Mouse (Mus musculus): ENCODE measurements around the gene Snai3. TPM values are rescaled to one million over a fixed set of nuclear protein-coding genes. Genes with fewer than 3 reads are reported as not detected.

Gene Snai3
- 0.18 and 0.36 TPM in 2 replicates for polyA plus RNA-seq (2016; fragmentation: Nextera tagmentation; extraction: Ambion mirVana)

DNA sequence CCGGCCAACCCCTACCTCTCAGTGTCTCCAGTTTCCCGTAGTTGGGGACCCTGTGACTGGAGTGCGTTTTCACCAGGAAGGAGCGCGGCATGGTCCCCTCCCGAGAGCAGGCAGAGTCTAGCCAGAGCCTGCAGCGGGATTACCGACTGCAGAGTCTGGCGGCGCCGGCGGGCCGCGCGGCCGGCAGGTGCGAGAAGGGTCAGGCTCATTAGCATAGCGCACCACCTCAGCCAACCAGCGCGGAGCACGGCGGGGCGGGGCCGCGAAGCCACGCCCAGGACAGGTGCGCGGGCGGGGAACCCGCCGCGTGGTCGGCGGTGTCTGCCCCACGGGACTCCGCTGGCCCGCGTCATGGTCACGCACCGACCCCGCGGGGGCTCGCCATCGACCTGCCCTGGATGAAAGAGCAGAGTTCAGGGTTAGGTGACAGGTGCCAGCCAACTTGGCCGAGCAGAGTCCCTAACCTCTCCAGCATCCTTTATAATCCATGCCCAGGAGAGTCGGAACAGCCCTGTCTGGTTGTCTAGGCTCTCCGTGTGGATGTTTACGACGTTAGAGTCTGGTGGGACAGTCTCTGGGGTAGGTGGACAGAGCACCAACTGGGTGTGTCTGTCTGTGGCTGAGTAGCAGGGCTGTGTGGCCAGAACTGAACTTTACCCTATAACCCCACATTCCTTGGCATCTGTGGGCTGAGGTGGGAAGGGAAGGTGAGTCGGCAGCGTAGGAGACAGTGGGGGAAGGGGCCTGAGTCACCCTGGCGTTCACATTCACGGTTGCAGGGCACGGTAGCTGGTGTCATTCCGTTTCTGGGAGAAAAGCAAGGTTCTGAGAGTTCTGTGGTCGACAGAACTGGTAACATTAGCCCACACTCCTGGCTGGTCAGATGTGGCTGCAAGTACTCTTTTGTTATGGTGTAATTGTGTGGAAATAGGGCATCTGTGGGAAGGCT is at the start of gene Snai3:
TSS of gene Snai3 (minus strand) at position 210 of the 949 bp plus-strand sequence.
- Histone ChIP-seq H3K27me3 (replicated peaks) (peaks cover 74% of the 10 kb centered on the region), H3K4me2 (peak within 1 kb of the TSS; percentile 66), H3K9ac (peak within 1 kb of the TSS; percentile 12), H3K27ac (no peak within 1 kb of the TSS), H3K4me3 (peak within 1 kb of the TSS; percentile 39), H3K4me1 (peaks cover 53% of the 10 kb centered on the region), H3K9me3 (replicated peaks) (no peaks in the 10 kb centered on the region), H3K36me3 (0 out of 2 replicates have a peak, but pooled peaks cover 3% of the 10 kb centered on the region)
- 5% methylated on average over 53 of the region's 56 CpGs for WGBS (ENCODE audit: insufficient replicate concordance)
- ATAC-seq = peak; percentile 68

DNA sequence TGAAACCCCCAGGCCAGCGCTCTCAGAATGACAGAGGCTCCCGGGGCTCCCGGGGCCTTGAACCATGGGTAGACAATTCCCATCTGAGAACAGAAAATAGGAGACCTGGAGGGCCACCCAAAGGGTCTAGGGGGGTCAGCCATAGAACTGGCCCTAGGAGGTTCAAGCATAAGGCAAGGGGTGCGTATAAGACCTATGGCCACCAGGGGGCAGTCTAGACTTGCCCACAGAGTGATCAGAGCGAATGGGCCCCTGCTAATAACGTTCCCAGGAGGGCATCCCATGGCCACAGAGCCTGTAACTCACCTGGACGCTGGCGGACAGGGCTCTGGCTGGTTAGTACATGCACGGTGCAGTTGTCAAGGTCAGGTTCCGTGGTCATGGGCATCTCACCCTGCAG is 40.3 kb upstream of the Snai3 start:
- peak; percentile 62 for ATAC-seq
- peaks cover 100% of the 10 kb centered on the region for H3K36me3 ChIP-seq
- no peak overlapping the region for H3K4me2 ChIP-seq
- no peaks in the 10 kb centered on the region for H3K27me3 ChIP-seq (replicated peaks)
- no peaks in the 10 kb centered on the region for H3K9me3 ChIP-seq (replicated peaks)
- WGBS (ENCODE audit: insufficient replicate concordance) = 42% methylated on average over 10 of the region's 10 CpGs
- no peak overlapping the region for H3K9ac ChIP-seq
- H3K4me3 ChIP-seq = no peak overlapping the region
- no peaks in the 10 kb centered on the region for H3K4me1 ChIP-seq
- H3K27ac ChIP-seq = no peak overlapping the region

DNA sequence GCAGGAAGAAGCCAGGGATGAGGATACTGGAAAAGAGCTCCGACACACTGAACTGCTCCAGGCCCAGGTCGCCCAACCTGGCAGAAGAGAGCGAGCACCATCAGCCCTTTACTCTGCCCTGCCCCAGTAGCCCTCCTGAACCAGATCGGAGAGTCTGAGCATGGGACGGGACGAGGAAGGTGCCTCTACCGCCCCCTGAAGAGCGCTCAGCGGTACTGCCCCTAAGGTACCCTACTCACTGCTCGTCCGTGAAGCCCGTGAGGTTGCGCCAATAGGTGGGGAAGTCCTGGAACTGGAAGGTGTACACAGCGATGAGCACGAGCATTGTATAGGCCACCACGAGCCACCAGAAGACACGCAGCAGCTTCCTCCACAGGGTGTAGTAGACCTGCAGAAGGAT is 37.4 kb upstream of the Snai3 start:
- H3K36me3 ChIP-seq = peaks cover 100% of the 10 kb centered on the region
- no peak overlapping the region for H3K4me2 ChIP-seq
- H3K4me1 ChIP-seq = no peaks in the 10 kb centered on the region
- H3K4me3 ChIP-seq = no peak overlapping the region
- no peak for ATAC-seq
- H3K9me3 ChIP-seq (replicated peaks) = no peaks in the 10 kb centered on the region
- no peaks in the 10 kb centered on the region for H3K27me3 ChIP-seq (replicated peaks)
- WGBS (ENCODE audit: insufficient replicate concordance) = 78% methylated on average over 17 of the region's 17 CpGs
- no peak overlapping the region for H3K27ac ChIP-seq
- no peak overlapping the region for H3K9ac ChIP-seq

DNA sequence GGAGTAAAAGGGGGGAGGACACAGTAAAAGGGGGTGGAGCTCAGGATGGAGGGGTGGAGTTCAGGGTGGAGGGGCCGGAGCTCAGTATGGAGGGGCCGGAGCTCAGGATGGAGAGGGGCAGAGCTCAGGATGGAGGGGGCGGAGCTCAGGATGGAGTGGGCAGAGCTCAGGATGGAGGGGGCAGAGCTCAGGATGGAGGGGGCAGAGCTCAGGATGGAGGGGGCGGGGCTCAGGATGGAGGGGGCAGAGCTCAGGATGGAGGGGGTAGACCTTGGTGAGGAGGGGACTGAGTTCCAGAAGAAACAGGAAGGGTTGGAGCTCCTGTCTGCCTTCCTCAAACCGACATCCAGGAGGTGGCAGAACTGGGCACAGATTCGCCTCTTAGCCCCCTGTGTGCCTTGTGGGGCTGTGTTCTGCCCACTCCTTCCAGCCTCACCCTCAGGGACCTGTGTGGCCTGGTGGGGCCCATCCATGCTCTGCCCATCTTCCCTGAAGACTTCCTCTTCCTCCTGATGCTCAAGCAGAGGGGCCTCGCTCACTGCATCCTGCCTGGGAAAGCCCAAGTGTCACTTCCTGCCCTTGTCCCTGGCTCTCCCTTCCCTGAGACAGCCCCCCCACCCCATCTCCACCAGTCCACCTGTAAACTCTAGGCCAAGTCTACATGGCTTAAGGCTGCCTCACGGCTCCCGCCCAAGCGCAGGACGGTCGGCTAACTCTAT is 36.6 kb upstream of the Snai3 start:
- Histone ChIP-seq H3K27me3 (replicated peaks) (no peaks in the 10 kb centered on the region), H3K27ac (no peak overlapping the region), H3K4me3 (no peak overlapping the region), H3K9me3 (replicated peaks) (no peaks in the 10 kb centered on the region), H3K4me2 (no peak overlapping the region), H3K4me1 (no peaks in the 10 kb centered on the region), H3K36me3 (peaks cover 100% of the 10 kb centered on the region), H3K9ac (no peak overlapping the region)
- 86% methylated on average over 12 of the region's 12 CpGs for WGBS (ENCODE audit: insufficient replicate concordance)
- ATAC-seq = no peak

DNA sequence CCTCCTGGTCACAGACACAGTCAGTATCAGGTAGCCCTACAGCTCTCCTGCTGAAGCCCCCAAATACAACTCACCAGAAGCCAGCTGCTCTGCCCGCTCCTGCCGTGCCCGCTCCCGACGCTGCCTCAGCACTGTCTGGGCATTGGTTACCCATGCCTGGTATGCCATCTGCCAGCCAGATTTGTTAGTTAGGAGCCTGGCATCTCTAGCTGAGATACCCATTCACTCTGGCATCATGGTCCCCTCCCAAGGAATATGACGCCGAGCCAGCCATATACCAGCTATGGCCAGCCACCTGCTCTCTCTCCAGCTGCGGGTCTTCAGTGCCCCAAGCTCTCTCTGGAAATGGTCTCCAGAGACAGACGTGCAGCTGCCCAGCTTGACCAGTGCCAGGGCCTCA is 27.9 kb upstream of the Snai3 start:
- H3K4me2 ChIP-seq = no peak overlapping the region
- H3K4me1 ChIP-seq = no peaks in the 10 kb centered on the region
- no peaks in the 10 kb centered on the region for H3K27me3 ChIP-seq (replicated peaks)
- H3K36me3 ChIP-seq = peaks cover 99% of the 10 kb centered on the region
- no peak for ATAC-seq
- H3K9ac ChIP-seq = no peak overlapping the region
- 92% methylated on average over 9 of the region's 9 CpGs for WGBS (ENCODE audit: insufficient replicate concordance)
- no peak overlapping the region for H3K27ac ChIP-seq
- no peaks in the 10 kb centered on the region for H3K9me3 ChIP-seq (replicated peaks)
- H3K4me3 ChIP-seq = no peak overlapping the region

DNA sequence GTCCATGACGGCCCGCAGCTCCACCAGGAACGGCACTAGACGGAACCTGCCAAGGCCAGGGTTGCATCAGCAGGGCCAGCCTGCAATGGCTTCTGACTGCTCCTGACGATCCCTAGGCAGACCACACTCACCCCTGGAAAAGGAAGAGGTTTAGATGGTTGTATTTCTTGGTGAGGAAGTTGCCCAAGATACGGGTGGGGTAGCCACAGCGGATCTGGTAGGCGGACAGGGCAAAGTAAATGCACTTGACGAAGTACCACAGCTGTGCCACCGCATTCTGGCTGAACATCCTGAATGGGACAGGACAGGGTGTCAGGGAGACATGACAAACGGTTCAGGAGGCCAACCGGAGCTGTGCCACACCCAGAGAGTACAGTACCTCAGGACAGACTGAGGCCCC is 24.3 kb upstream of the Snai3 start:
- no peaks in the 10 kb centered on the region for H3K27me3 ChIP-seq (replicated peaks)
- ATAC-seq = no peak
- peaks cover 100% of the 10 kb centered on the region for H3K36me3 ChIP-seq
- no peak overlapping the region for H3K4me3 ChIP-seq
- H3K4me2 ChIP-seq = no peak overlapping the region
- H3K9ac ChIP-seq = no peak overlapping the region
- no peaks in the 10 kb centered on the region for H3K9me3 ChIP-seq (replicated peaks)
- no peak overlapping the region for H3K27ac ChIP-seq
- WGBS (ENCODE audit: insufficient replicate concordance) = 74% methylated on average over 12 of the region's 12 CpGs
- H3K4me1 ChIP-seq = no peaks in the 10 kb centered on the region

DNA sequence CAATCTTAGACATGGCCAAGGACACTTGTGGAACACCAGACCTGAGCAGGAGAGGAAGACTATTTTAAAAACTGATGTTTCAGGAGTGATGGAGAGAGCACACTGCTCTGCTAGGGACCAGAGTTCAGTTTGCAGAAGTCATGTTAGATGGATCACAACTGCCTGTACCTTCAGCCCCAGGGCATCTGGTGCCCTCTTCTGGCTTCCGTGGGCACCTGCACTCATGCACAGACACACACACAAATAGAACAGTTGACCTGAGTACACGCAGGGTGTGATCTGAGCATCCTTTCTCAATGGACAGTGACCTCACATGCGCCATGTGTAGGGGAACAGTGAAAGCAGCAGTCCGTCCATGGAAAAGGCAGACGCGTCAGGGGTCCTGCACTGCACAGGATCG is 23.3 kb upstream of the Snai3 start:
- no peak overlapping the region for H3K4me3 ChIP-seq
- H3K4me1 ChIP-seq = no peaks in the 10 kb centered on the region
- no peak overlapping the region for H3K27ac ChIP-seq
- no peaks in the 10 kb centered on the region for H3K9me3 ChIP-seq (replicated peaks)
- H3K27me3 ChIP-seq (replicated peaks) = no peaks in the 10 kb centered on the region
- peaks cover 100% of the 10 kb centered on the region for H3K36me3 ChIP-seq
- H3K4me2 ChIP-seq = no peak overlapping the region
- no peak overlapping the region for H3K9ac ChIP-seq
- ATAC-seq = no peak
- WGBS (ENCODE audit: insufficient replicate concordance) = 89% methylated on average over 7 of the region's 7 CpGs

DNA sequence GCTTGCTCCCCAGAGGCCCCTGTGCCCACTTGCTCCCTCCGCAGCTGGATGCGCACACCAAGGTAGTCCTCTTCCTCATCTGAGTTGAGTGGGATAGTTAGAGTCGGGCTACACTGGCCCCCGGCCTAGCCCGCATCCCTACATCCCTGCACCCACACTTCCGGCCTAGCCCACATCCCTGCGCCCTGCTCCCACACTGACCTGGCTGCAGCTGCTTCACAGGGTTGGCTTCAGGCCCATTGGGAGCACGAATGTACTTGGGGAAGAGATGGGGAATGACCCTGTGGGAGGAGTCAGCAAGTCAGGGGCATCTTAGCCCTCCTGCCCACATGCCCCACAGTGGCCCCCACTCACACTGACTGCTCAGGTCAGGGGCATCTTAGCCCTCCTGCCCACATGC is 21.9 kb upstream of the Snai3 start:
- ATAC-seq = 0 out of 2 replicates have a peak, but pooled peaks have one; percentile 12
- 90% methylated on average over 8 of the region's 8 CpGs for WGBS (ENCODE audit: insufficient replicate concordance)
- Histone ChIP-seq H3K4me3 (no peak overlapping the region), H3K9me3 (replicated peaks) (no peaks in the 10 kb centered on the region), H3K4me2 (no peak overlapping the region), H3K27ac (no peak overlapping the region), H3K9ac (no peak overlapping the region), H3K4me1 (peaks cover 7% of the 10 kb centered on the region), H3K36me3 (peaks cover 100% of the 10 kb centered on the region), H3K27me3 (replicated peaks) (no peaks in the 10 kb centered on the region)

DNA sequence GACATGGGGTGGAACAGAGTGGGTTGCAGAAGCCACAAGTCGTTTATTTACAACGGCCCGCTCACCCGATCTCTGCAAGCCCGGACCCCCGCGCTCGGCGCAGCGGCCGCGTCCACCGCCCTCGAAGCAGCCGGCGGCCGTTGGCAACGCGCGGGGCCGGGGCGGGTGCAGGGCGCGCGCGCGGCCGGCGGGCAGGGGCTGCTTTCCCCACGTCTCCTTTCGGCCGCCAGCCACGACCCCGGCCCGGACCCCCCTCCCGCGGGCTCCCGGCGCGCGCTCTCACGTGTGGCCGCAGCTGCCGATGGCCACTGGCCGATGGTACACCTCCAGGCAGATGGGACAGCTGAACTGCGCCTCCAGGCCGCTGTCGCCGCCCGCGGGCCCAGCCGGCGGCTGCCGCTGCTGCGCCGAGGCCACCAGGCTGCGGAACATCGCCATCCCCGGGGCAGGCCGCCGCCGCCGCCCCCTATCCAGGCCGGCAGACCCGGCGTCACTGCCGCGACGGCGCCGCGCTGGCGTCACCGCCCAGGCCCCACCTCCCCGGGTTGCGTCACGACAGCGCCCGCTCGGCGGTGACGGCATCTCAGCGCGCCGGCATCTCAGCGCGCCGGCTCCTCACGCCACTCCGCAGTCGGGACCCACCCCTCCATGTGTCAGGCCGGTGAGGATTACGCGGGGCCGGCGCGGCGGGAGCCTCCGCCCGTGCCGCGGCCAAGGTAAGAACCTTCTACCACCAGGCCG is 15.2 kb upstream of the Snai3 start, which contains the start of the genes Rnf166 and Ctu2:
TSS of gene Rnf166 (minus strand) at position 485 of the 741 bp plus-strand sequence.
TSS of gene Ctu2 (plus strand) at position 564 of the 741 bp plus-strand sequence.
- no peaks in the 10 kb centered on the region for H3K27me3 ChIP-seq (replicated peaks)
- H3K4me3 ChIP-seq = peak within 1 kb of the TSS; percentile 99
- peak within 1 kb of the TSS; percentile 81 for H3K27ac ChIP-seq
- H3K9me3 ChIP-seq (replicated peaks) = no peaks in the 10 kb centered on the region
- peaks cover 44% of the 10 kb centered on the region for H3K4me1 ChIP-seq
- peak within 1 kb of the TSS; percentile 95 for H3K4me2 ChIP-seq
- peak; percentile 85 for ATAC-seq
- WGBS (ENCODE audit: insufficient replicate concordance) = under 1% methylated on average over 84 of the region's 103 CpGs
- H3K36me3 ChIP-seq = peaks cover 63% of the 10 kb centered on the region
- H3K9ac ChIP-seq = peak within 1 kb of the TSS; percentile 94

DNA sequence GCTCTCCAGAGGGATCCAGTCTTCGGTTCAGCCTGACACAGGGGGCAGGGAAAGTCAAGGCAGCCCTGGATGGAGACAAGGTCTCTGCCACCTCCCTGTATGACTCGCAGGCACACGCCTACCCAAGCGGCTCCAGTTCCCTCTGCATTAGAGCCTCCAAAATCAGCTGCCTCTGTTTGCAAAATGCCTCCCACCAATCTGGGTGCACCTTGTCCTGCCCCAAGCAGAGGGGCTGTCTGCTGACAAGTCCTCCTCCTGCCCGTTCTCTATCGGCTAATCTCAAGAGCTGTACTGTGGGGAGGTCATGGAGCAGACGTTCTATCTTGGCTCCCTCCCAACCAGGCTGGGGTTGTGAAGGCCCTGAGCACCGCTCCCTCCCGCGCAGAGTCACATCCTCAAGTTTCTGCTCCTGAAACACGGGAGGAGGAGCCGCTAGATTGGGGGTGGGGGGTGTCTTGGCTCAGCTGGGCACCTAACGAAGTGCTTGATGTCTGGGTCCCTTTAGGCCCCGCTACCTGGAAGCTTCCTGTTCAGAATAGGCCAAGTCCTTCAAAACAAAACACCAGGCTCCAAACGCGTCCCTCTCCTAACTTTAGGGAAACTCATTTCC is 14.5 kb upstream of the Snai3 start:
- H3K27ac ChIP-seq = peak overlapping the region; percentile 81
- H3K4me3 ChIP-seq = peak overlapping the region; percentile 99
- peaks cover 44% of the 10 kb centered on the region for H3K4me1 ChIP-seq
- H3K9me3 ChIP-seq (replicated peaks) = no peaks in the 10 kb centered on the region
- peaks cover 60% of the 10 kb centered on the region for H3K36me3 ChIP-seq
- ATAC-seq = peak; percentile 55
- WGBS (ENCODE audit: insufficient replicate concordance) = 3% methylated on average over 16 of the region's 16 CpGs
- no peaks in the 10 kb centered on the region for H3K27me3 ChIP-seq (replicated peaks)
- H3K9ac ChIP-seq = peak overlapping the region; percentile 94
- peak overlapping the region; percentile 95 for H3K4me2 ChIP-seq

DNA sequence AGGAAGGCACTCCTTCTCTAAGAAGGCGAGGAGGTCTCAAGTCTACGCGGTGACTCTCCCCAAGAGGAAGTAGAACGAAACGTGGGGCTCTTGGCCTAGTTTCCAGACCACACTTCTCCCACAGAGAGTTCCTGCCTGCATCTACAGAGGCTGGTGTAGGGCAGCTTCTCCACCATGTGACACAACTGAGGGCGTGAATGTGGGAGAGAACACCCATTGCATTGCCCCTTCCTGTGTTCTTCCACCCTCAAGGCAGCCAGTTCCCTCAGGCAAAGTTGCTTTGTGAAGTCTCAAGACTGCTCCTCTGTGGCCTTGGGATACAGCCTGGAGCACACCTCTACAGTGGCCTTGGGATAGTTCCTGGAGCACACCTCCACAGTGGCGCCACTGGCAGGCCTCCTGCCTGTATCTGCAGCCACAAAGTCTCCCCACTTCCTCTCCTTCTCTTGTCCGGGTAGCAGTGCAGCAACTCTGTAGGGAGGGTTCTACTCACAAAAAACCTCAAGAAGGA is 13.4 kb upstream of the Snai3 start:
- WGBS (ENCODE audit: insufficient replicate concordance) = 48% methylated on average over 8 of the region's 8 CpGs
- no peak for ATAC-seq
- Histone ChIP-seq H3K27me3 (replicated peaks) (no peaks in the 10 kb centered on the region), H3K27ac (peak overlapping the region; percentile 63), H3K9me3 (replicated peaks) (no peaks in the 10 kb centered on the region), H3K4me3 (peak overlapping the region; percentile 99; the same call in 1 of the 2 replicates), H3K4me1 (peaks cover 51% of the 10 kb centered on the region), H3K36me3 (peaks cover 59% of the 10 kb centered on the region), H3K4me2 (peak overlapping the region; percentile 95), H3K9ac (no peak overlapping the region)

All from liver, embryonic 12.5 days (tissue).